Mouse (Mus musculus): ENCODE results near the gene Mb21d2.

GRCm38 (mm10) chr16:28893266-28893665 is 36.2 kb downstream of the Mb21d2 start:
- TF ChIP-seq MYOG (IDR thresholded peaks at IDR 0.05; ENCODE audit: control insufficient read depth, extremely low read depth, insufficient read length) (no peak), CTCF (IDR thresholded peaks at IDR 0.05; ENCODE audit: control insufficient read depth, insufficient read depth, insufficient read length) (no peak), USF1 (IDR thresholded peaks at IDR 0.05; ENCODE audit: low read depth) (no peak)

Data from C2C12 (cell line).